Mouse (Mus musculus): ENCODE measurements around the gene Scg3. TPM values are rescaled to one million over a fixed set of nuclear protein-coding genes. Genes with fewer than 3 reads are reported as not detected.
"Not testable (repeated sequence)": the region's sequence is repeated elsewhere in the genome, so short reads cannot be mapped to it uniquely, and the experiment has no call there.

The Scg3 gene
- total RNA-seq (2021) = 10 to 100 TPM; 24.6 to 25.0 TPM
- long read RNA-seq, experiment 1, transcript Scg3-202 (12 exons, 2,152 nt) = major isoform, 8 of 13 reads
- long read RNA-seq, experiment 1, transcript Scg3-201 (12 exons, 2,384 nt) = minor isoform, 5 of 13 reads
- long read RNA-seq, experiment 1, partial matches to known transcripts = 0 of 13 reads
- long read RNA-seq, experiment 1, other reads (novel, unspliced or antisense) = 0 of 13 reads
- long read RNA-seq, experiment 2, transcript Scg3-202 (12 exons, 2,152 nt) = major isoform, 19 of 33 reads
- long read RNA-seq, experiment 2, transcript Scg3-201 (12 exons, 2,384 nt) = minor isoform, 11 of 33 reads
- long read RNA-seq, experiment 2, partial matches to known transcripts = 3 of 33 reads
- long read RNA-seq, experiment 2, other reads (novel, unspliced or antisense) = 0 of 33 reads

DNA sequence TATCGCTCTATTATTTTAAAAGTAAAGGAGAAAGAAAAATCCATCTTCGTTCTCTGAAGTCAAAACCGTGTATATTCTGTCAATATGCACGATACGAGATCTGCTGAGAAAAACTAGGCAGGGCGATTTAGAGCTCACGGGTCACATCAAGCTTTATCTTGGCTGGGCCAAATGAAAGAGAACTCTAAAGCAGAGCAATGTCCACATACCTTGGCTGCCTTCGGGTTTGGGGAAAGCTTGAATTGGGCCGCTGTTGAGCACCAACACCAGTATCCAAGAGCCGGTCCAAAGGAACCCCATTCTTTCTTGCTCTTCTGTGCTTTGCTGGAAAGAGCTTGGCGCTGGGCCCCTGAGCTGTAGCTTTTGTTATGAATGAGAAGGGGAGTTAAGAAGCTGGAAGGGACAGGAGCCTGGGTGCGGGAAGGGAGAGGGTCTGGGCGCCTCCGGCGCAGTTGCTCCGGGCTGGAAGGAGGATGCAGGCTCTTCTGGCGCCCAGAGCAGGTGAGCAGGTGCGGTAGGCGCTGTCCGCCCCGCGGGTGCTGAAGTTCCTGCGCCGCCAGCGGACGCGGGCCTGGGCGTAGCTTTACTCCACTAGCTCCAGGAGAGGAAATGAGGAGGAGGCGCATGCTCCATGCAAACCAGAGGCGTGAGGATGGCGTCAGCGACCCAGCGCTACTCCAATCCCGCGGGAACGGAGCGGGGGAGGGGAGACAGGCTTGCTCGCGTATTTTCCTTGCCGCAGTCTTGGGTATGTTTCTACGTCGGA is at the start of gene Scg3:
Scg3 (minus strand) TSS at position 631 of the 766 bp plus-strand sequence.
- peak; percentile 46 to 51 for DNase-seq (ENCODE audit: low spot score in 2 of 2)

DNA sequence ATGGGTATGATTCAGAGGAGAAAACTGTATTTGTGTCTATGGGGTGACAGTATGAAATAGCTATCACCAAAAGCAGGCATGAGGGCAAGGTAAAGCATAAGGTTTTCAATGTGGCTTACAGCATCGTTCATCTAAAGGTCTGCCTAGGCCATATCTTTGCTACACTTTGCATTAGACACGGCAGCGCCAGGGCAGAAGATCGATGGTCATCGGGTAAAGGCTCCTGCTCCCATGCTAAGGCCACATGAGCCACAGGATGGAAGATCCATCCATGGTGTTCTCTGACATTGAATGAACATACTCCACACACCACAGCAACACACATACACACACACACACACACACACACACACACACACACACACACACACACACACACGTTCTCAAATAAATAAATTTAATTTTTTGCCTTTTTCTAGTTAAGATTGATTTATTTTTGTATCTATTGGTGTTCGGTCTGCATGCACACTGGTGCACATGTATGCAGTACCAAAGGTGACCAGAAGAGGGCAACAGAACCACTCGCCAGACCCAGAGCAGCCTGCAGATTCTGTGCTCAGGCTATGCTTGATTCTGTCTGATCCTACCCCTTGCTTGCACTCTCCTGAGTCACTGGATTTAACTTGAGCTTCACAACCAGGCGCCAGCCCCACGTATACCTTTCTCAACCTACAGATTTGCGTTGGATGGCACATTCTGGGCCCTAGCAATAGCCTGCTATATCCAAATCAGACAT is 36.3 kb upstream of the Scg3 start:
- DNase-seq (ENCODE audit: low spot score in 2 of 2) = peak; percentile 46 to 56

DNA sequence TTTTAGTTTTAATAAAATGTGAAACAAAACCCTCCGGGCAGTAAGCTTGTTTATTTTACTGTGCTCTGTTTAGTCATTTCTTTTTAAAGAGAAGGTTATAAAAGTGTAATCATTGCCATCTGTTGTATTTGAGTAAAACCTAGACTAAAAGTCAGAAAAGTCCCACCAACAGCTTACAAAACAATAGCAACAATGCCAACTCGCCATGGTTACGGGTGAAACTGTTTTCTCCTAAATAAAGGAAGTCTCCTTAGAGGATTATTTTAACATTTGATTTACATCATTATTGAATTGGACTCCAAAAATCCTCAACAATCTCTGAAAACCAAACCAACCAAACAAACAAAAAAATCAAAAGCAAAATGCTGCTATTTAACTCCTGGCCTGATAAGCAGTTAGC is 35.6 kb upstream of the Scg3 start:
- no peak for DNase-seq (ENCODE audit: low spot score in 2 of 2)

DNA sequence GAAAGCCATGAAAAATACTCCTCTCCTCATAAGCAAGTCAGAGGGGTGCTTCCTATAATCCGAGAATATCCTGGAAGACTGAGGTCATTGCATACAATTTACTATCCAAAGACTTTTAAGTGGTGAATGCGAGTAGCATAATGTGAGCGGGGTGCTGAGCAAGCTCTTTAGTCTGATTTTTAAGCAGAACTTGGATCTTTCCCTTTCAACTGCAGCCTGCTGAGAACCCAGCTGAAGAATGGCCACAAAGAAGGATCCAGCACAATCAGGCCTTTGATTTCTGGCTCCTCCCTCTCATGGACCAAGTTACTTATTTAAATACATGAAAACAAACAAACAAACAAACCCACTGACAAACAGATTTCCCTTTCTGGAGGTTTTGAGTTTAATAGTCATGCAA is 916 bp upstream of the Scg3 start:
- DNase-seq (ENCODE audit: low spot score in 2 of 2) = no peak

DNA sequence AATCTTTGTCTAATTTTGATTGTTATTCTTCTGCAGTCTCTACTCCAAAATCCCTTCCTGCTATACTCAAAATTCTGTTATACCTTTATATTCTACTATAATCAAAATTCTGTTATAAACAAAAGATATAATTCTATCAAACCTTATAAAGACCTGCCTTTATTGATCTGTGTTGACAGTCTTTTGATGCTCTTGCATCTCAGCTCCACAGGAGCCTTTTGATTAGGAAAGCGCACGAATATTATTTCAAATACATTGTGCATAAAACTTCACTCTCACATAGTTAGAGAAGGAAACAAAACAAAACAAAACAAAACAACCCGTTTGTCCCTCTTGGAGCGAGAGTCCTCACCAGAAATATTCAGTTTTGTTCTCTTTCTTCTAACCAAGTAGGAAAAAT is 436 bp upstream of the Scg3 start:
- DNase-seq (ENCODE audit: low spot score in 2 of 2) = no peak

DNA sequence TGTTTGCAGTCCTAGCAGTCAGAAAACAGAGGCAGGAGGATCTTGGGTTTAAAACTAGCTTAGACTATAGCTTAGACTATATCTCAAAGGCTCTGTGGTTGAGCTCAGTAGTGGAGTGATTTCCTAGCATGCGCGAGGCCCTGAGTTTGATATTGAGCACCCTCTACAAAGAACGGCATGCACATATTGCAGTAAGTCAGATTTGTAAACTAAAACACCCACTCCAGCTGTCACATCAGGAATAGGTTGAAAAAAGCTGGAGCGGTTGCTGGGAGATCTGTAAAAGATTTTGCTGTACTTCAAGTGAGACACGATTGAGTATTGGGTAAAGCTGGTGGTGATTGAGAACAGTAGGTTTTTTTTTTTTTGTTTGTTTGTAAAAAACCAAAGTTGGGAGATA is 3.2 kb downstream of the Scg3 start:
- no peak for DNase-seq (ENCODE audit: low spot score in 2 of 2)

DNA sequence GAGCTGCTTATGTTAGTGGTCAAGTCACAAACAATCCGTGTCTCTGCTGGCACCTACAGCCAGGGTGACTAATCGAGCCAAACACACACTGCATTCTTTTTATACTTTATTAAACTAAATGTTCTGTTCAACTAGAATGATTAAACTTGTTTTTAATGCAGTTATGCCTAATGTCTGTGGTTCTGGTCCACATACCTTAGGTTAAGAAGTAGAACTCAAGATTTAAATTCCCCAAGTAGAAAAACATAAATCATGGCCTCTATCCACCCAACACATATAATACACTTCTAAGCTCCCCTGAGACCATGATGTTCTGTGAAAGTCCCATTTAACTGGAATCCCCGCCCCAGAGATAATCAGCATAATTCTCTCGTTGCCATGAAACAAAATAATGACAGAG is 4.2 kb downstream of the Scg3 start:
- no peak for DNase-seq (ENCODE audit: low spot score in 2 of 2)

DNA sequence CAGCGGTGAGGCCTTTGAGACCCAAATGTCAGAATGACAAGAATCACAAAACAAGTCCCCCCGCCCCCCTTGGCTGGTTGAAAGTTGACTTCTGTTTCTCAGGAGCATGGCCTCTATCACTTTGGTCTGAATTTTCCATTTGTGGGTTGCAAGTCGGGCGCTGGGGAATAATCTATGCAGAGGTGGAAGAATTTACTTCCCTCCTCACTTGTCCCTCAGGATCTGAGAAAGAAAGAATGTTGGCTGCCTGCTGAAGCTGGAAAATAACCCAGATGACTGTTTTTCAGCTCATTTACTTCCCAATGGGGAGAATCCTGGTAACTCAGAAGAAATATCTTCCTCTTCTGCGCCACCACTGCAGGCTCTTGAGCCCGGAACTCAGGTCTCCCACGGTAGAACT is 5.5 kb downstream of the Scg3 start:
- DNase-seq (ENCODE audit: low spot score in 2 of 2) = no peak

DNA sequence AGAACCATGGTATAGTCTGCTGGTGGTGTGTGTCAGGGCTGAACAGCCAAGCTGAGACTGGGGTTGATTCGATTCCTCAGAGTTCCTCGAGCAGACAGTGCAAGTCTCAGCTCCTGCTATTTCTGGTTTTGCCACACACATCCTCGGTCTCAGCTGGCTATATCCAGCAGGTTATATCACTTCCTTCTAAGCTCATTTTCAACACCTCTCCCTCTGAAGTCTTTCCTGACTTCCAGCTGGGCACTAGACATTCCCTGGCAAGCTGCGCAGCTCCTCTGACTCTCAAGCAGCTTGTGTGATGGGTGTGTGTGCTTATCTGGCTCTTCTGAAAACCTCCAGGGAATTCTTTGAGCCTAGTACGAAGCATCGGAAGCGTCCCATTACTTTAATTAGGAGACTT is 7.6 kb downstream of the Scg3 start:
- no peak for DNase-seq (ENCODE audit: low spot score in 2 of 2)

DNA sequence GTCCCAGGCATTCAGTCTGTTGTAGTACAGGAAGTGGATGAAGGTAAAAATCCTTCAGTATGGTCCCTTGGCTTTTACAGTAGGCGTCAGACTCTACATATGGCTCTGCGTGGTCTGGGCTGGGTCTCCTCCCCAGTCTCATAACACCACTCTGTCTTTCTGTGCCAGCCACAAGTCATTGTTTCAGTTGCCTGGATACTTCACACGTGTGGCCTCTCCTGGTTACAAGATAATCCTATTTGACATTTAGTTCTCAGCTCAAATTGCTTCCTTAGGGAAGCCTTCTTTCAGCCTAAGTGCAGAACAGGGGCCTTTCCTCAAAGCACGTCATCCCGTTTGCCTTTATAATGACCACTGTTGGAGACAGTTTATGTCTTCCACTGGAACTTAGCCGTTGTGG is 11.1 kb downstream of the Scg3 start:
- DNase-seq (ENCODE audit: low spot score in 2 of 2) = no peak

DNA sequence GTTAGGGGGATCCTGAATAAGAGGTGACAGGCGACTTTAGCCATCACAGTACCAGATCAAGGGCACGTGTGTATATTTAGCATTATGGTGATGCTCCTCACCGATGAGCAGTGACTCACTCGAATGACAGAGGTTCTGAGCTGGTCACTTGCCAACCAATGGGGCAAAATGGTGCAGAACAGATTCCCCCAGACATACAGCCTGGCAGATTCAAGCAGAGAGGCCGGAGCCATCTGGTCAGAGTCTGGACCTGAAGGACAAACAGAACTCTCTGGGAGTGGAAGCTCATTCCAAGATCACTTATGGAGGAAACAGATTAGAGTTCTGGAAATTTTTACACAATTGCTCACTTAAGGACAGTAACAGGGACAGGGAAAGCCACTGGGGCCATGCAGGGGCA is 17.2 kb downstream of the Scg3 start:
- DNase-seq (ENCODE audit: low spot score in 2 of 2) = peak in 1 of 2 experiments; percentile 7

DNA sequence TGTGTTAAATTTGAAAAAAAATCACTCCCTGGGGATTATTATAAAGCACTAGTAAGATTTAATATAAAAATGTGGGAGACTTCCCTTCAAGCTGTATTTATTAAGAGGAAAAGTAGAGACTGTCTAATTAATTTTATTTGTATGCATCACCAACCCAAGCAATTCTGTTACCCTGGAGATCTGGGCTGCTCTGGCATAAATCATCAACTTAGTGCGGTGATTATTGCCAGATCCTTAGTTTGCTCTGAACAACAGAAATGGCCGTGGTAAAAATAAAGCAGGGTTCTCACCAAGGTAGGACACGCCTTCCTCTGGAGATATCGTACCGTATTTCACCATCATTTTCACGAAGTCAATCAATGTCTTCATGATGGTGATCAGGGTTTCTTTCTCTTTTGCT is 18.5 kb downstream of the Scg3 start:
- no peak for DNase-seq (ENCODE audit: low spot score in 2 of 2)

DNA sequence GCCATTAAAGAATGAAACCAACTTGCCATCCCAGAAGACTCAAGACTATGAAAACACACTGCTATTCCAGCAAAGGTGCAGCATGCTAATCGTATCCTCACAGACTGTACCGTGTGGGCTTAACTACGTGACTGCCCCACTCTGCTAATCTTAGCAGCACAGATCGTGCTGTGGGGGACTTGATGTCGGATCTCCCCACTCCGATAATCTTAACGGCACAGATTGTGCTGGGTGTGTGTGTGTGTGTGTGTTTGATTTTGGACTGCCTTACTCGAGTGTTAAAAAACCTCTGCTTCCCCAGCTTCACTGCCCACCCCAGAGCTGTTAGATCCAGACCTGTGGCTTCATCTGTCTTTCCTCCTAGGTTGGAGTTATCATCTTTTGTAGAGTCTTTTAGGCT is 22.9 kb downstream of the Scg3 start:
- DNase-seq (ENCODE audit: low spot score in 2 of 2) = no peak

DNA sequence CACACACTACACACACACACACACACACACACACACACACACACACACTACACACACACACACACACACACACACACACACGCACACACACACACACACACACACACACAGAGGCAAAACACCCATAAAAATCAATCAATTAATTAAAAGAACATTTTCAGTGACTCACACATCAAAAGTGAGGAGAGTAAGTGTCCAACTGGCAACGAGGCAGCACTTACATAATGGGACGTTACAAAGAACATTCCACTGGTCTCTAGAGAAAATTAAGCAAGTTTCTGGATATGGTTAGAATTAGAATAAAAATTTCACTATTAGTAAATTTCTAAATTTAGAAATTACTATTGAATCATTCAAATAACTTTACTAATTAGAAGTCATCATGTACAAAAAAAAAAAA is 27.4 kb downstream of the Scg3 start:
- not testable (repeated sequence) for DNase-seq (ENCODE audit: low spot score in 2 of 2)

DNA sequence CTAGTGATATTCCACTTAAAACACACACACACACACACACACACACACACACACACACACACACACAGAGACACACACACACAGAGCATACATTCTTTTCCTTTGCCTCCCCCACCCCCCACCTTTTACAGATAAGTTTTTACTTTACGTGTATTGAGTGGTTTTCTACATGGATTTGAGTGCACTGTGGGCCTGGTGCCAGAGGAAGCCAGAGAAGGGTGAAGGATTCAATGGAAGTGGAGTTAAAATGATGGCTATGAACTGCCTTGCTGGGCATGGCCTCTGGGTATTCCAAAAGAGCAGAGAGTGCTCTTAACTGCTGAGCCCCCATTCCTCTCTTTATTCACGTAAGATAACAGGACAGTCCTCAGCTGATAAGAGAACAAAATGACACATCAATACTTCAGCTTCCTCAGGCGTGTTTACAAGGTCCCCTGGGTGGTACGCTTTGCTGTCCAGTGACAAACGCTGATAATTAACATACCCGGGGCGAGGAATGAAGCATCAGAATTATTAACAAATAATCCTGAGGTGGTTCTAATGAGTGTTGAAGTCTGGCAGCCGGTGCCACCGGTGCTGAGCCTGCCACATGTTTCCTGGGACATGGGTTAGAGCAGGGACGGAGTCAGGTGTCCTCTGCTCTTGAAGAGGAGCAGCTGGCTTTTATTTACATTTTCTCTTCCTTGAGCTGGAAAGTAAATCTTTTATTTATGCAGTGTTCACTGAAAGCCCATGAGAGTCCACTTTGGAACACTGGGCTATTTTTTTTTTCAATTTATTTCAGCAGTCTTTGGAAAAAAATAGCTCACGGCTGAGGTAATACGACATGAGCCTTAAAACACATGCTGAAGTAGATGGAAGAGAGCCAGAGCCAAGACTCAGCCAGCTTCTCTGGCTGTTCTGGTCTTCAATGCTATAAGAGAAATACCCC is 29.6 kb downstream of the Scg3 start:
- DNase-seq (ENCODE audit: low spot score in 2 of 2) = peak in 1 of 2 experiments; percentile 20

DNA sequence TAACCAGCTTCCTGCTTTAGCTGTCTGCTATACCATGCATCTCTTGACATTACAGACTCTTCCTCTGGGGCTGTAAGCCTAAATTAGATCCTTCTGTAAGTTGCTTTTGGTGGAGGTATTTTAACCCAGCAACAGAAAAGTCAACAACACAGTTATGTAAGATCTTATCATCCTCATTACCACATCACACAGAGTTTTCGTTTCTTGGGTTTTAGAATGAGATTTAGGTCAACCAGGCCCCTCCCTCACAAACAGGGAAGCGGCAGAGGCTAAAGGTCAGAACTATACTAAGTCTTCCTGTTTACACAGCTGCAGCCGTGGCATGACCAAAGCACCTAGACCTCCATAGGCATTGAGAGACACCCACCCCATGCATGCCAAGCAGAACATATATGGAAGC is 38.5 kb downstream of the Scg3 start:
- DNase-seq (ENCODE audit: low spot score in 2 of 2) = no peak

DNA sequence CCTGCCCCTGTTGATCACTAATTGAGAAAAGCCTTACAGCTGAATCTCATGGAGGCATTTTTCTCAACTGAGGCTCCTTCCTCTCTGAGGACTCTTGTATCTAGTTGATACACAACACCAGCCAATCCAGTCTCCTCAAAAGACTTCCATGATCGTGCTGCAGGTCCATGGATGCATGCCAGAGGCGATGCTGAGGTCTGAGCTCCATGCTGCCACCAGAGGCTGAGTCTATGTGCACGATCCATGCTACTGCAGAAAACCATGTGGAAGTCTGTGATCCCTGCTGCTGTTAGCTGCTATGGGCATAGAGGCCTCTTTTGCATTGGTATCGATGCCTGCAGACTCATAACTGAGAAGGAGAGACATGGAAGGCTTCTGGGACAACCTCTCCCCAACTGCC is 49.6 kb downstream of the Scg3 start:
- no peak for DNase-seq (ENCODE audit: low spot score in 2 of 2)

DNA sequence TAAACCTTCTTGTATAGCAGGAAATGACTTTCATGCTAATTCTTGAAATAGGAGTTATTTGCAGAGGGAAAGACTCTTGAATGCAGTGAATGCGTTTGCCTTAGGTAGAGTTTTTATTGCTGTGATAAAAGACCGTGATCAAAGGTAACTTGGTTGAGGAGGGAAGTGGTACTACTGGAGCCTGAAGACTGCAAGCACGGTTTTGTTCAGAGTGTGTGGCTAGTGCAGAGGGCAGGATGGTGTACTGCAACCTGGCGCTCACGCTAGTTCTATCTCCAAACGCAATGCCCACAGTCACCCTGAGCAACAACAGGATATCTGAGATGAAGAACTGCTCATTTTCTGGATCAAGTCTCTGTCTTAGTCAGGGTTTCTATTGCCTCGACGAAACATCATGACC is 50.3 kb downstream of the Scg3 start:
- DNase-seq (ENCODE audit: low spot score in 2 of 2) = no peak

DNA sequence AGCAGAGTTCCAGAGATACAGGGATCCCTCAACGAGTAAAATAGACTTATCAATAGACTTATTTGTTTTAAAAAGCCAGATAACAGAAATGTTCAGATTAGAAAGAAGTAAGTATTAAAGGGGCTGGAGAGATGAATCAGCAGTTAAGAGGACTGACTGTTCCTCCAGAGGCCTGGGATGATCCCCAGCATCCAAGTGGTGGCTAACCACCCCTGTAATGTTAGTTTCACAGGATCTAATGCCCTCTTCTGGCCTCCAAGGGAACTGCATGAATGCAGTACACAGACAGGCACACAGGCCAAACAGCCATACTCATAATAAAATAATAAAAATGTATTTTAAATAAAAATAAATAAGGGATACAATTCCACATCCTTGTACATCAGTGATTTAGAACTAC is 51.0 kb downstream of the Scg3 start:
- DNase-seq (ENCODE audit: low spot score in 2 of 2) = peak in 1 of 2 experiments; percentile 28

DNA sequence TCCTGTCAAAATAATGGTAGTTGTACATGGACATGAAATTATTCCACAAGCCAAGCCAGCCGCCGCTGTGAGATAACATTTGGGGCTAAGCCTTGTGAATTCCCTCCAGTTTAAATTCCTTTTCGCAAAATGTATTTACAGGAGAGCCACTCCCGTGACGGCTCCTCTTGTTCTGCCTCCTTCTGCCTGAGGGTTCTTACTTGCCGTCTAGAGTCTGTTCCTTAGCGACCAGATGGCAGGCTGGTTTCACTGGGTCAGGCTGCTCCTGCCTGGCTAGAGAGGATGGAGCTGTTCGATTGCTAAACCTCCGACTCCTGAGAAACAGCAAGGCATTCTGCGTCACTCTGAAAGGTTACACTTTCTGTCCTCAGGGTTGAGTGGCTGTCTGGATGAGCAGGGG is 51.7 kb downstream of the Scg3 start:
- DNase-seq (ENCODE audit: low spot score in 2 of 2) = no peak

All from adrenal gland, adult 18-20 months (tissue).